Mouse (Mus musculus) Patski (cell line): ENCODE results near the gene Dok4. TPM values are rescaled to one million over a fixed set of nuclear protein-coding genes. Genes with fewer than 3 reads are reported as not detected.
A peak's percentile ranks its signal among the peaks of the same experiment; 100 is the strongest.

Experiments
- ATAC-seq: fragments of 100-300 bp; one replicate; pipeline ENCODE4 v1.8.0; 2021
- CTCF ChIA-PET: fragments of 350-600 bp; sonication (Branson Sonifier 250); formaldehyde crosslinking; loops from one replicate; lab custom pipeline; 2022; ENCODE audit warnings: inconsistent platforms; lab: Charles Lee
- POLR2A ChIA-PET: fragments of 350-600 bp; sonication (Branson Sonifier 250); formaldehyde crosslinking; loops from one replicate; lab custom pipeline; 2022; ENCODE audit warnings: antibody characterized with exemption, inconsistent platforms; lab: Charles Lee
- DNase-seq: peaks from one replicate; pipeline ENCODE4 v3.0.0-alpha.2; 2011; ENCODE audit warnings: low read depth, low spot score
- H3K27me3 ChIP-seq: fragments of 371-371 bp; one replicate; pipeline ENCODE4 v1.5.1; 2021
- CTCF ChIP-seq: fragments of 100-300 bp; IDR thresholded peaks from one replicate; pipeline ENCODE4 v1.5.1; 2021
- in situ Hi-C: fragments of 300-500 bp; cut with MboI; formaldehyde crosslinking; loops from 3 replicates; pipeline ENCODE4 v1.11.1; 2018; ENCODE audit warnings: low pct_unique_long_range_greater_than_20kb, mixed read lengths
- polyA plus RNA-seq: library from polyadenylated mRNA; unstranded; gene quantifications from one replicate; pipeline ENCODE4 v1.2.3, GENCODE M21; 2021

Gene Dok4
- polyA plus RNA-seq, 1 experiment from 2014 or later: 46.4 TPM

DNA sequence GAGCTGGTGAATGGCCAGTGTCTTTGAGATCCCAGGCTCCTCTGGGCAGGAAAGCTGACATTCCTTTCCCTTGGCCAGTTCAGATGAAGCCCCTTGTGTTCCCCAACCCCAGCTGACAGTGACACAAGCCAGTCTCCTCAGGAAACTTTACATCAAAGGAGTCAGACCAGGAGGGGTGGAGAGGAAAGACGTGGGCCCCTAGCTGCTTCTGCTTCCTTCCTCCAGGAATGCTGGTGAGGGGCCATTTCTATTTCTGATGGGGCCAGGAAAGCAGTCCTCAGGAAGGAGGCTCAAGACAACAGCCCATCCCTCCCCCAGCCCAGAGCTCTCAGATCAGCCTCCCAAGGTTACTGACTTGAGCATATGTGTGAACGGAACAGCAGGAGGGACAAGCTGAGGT, 16.8 kb upstream of the Dok4 start:
- in situ Hi-C loops: no loop called here
- no peaks in the 10 kb centered on the region for H3K27me3 ChIP-seq
- ATAC-seq (no peak), DNase-seq (no peak)
- no peak for TF ChIP-seq CTCF
- ChIA-PET POLR2A (no interaction called here), CTCF (no interaction called here)

DNA sequence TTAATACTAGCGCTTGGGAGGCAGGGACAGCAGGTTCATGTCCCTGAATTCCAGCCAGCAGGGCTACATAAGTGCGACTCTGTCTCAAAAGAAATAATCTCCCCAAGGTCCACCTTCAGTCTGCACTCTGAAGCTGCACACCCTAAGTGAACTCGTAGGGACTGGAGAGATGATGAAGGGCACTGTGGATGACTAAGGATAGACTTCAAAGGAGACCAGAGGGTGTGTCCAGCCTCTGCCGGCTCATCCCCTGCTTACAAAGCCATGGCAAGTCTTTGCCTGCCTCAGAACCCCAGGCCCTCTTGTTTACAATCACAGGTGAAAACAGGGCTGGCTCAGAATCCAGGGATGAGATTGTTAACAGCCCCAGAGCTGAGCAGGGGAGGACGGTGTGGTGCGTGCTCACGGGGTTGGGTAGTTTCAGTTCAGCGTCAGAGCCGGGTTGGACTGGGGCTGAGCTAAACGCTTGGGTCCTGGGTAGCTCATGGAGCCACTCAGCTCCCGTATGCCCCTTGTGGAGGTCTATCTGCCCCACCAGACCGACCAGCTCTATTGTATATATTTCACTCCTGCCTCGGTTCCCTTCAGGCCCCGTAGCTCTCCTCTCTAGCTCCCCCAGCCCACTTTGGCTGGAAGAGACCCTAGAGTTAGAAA, 12.4 kb upstream of the Dok4 start:
- CTCF ChIA-PET: interaction anchor here (1.0 to 2.1 kb wide), 3 partner anchors 10 to 15 kb away, joined by 3 to 5 read pairs (median 3); no protein-coding TSS in a partner anchor
- no peak for TF ChIP-seq CTCF

DNA sequence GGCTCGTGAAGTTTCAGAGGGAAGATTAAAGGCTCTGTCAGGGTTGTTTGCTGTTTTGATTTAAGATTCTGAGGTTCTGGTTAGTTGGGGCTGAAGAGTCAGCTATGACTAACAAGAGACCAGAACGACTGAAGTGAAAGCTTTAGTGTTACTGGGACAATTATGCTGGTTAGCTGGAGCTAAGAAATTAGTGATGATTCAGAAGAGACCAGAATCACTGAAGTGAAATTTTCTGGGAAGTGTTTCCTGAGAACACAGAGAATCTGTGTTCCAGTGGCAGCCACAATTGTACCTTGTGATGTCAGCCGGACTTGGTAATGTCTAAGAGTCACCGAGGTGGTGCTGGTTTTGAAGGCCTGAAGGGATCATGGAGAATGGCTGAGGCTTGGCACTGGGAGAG, 4.6 kb upstream of the Dok4 start:
- ATAC-seq (peak; percentile 58), DNase-seq (peak; percentile 78)
- CTCF ChIA-PET: interaction anchor here (1.0 to 1.1 kb wide), 5 partner anchors 17 to 35 kb away, joined by 3 to 4 read pairs (median 3); no protein-coding TSS in a partner anchor
- POLR2A ChIA-PET: interaction anchor here (0.7 to 0.9 kb wide), 2 partner anchors 14 to 25 kb away, joined by 3 read pairs; no protein-coding TSS in a partner anchor
- H3K27me3 ChIP-seq: no peaks in the 10 kb centered on the region
- TF ChIP-seq CTCF: no peak
- in situ Hi-C loops: no loop called here

More for the DNA sequence above, 12.4 kb upstream of the Dok4 start:
- in situ Hi-C loops: no loop called here
- POLR2A ChIA-PET: no interaction called here
- ATAC-seq (no peak), DNase-seq (no peak)
- H3K27me3 ChIP-seq: no peaks in the 10 kb centered on the region

DNA sequence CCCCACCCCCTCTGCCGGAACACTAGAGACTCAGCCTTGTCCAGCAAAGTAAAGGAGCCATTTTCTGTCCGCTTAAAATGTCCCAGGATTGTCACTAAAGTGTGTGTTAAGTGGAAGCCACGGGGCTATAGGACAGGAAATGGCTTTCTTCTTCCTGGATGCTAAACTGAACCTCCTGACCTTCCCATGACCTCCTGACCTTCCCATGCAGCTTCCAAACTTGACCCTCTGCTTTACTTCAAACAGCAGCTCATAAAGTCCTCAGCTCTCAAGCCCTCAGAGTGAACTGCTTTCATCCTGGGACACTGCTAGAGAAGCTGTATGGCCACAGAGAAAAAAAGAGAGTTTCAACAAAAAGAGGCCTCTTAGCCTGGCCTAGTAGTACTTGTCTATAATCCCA, 690 bp upstream of the Dok4 start:
- no peaks in the 10 kb centered on the region for H3K27me3 ChIP-seq
- POLR2A ChIA-PET: interaction anchor here (0.9 to 3.0 kb wide), 2 partner anchors 10 to 28 kb away, joined by 5 to 22 read pairs; no protein-coding TSS in a partner anchor
- no peak for DNase-seq
- no peak for TF ChIP-seq CTCF
- in situ Hi-C loops: no loop called here
- CTCF ChIA-PET: interaction anchor here (1.0 to 2.6 kb wide), 4 partner anchors 12 to 40 kb away, joined by 3 to 11 read pairs (median 3); no protein-coding TSS in a partner anchor
- no peak for ATAC-seq

DNA sequence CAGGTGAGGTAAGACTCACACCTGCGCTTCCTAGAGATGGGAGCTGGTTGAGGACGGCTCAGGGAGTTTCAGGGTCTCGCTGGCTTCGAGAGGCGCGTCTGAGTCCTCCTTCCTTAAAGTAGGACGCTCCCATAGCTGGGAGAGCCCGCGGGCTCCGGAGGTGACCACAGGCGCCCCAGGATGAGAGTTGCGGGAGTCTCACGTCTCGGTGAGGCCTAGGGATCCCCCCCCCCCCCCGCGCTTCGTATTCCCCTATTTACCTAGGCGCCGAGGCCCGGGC, 319 bp downstream of the Dok4 start:
- ChIA-PET CTCF (interaction anchor here (1.4 to 5.6 kb wide), 6 partner anchors 11 to 41 kb away, joined by 3 to 41 read pairs (median 8); no protein-coding TSS in a partner anchor), POLR2A (interaction anchor here (0.5 to 3.0 kb wide), 6 partner anchors 8 to 37 kb away, joined by 3 to 22 read pairs (median 4); no protein-coding TSS in a partner anchor)
- no peak for TF ChIP-seq CTCF
- no peak for DNase-seq
- ATAC-seq: peak; percentile 2
- in situ Hi-C loops: no loop called here
- H3K27me3 ChIP-seq: no peaks in the 10 kb centered on the region

DNA sequence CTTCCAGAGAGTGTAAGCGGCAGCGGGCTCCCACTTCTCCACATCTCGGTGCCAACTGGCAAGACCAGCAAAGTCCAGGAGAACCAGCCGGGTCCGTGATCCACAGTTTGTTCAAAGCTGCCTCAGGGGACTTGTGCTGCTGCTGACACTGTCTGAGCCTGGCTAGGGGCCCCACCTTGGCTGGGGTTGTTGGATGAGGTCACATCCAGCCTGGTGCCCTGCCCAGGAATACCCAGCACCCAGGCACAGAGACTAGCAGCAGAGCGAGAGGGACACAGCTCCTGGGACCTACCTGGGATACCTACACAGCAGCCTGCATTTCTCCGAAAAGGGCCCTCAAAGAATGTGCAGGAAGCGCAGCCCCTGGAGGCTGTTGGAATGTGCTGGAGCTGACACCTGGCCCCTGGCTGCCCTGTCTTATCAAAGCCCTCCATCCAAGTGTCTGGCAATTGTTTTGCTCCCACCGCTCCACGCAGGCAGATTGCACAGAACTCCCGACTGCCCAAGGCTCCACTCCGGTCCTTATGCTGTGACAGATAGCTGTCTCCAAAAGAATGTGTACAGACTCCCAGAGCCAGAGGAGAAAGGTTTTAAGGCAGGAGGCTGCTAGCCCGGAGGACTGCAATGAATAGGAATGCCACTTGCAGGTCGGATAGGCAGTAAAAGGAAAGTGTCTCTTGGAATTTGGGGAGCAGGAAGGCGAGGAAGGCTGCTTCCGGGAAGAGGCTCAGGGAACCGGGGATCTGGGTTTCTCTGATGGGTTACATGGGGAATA, 847 bp downstream of the Dok4 start:
- ChIA-PET CTCF (interaction anchor here (0.7 to 5.6 kb wide), 10 partner anchors 11 to 84 kb away, joined by 3 to 41 read pairs (median 4); no protein-coding TSS in a partner anchor), POLR2A (interaction anchor here (0.6 to 3.0 kb wide), 6 partner anchors 8 to 552 kb away, joined by 3 to 22 read pairs (median 4); no protein-coding TSS in a partner anchor)
- no peak for ATAC-seq
- TF ChIP-seq CTCF: no peak
- H3K27me3 ChIP-seq: no peaks in the 10 kb centered on the region
- DNase-seq: no peak
- in situ Hi-C loops: no loop called here

DNA sequence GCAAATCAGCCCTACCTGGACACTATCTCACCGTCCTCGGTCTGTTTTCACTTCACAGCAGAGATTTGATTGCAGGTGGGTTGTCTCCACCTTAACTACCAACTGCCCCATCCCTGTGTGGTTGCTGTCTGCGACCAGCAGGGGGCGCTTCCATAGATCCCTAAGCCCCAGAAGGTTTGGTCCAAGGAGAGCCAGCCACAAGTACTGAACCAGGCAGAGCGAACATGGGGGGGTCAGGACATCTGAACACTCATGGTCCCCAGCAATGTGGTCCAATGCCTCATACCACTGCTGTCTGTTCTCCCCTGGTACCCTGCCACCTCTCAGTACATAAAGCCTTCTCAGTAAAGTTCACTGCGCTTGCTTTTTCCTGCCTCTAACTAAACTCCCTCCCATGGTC, 1.8 kb downstream of the Dok4 start:
- CTCF ChIA-PET: interaction anchor here (0.7 to 5.6 kb wide), 10 partner anchors 10 to 85 kb away, joined by 3 to 41 read pairs (median 4); no protein-coding TSS in a partner anchor
- no peaks in the 10 kb centered on the region for H3K27me3 ChIP-seq
- POLR2A ChIA-PET: interaction anchor here (0.6 to 3.0 kb wide), 4 partner anchors 19 to 553 kb away, joined by 3 to 22 read pairs (median 8); no protein-coding TSS in a partner anchor
- TF ChIP-seq CTCF: no peak
- ATAC-seq: peak; percentile 24
- in situ Hi-C loops: loop anchor here (5.0 kb wide), 1 partner anchor 33 kb away; no protein-coding TSS in a partner anchor
- no peak for DNase-seq

DNA sequence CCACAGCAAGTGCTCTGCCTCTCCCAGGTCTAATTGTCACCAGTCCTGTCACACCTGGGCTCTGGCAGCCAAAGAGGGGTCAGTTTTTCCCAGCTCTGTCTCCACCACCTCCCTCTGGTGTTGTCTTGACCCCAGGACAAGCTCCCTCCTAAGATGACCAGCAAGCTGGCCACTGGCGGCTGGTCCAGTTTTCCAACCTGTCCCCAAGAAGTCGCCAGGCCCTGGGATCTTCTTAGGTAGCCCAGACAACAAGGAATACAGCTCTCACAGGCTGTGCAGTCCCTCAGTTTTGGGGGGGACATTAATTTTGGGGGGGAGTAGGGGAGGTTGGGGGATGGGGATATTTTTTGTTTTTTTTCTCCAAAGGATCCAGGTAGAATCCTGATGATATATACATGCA, 3.6 kb downstream of the Dok4 start:
- POLR2A ChIA-PET: interaction anchor here (0.7 to 0.9 kb wide), 2 partner anchors 9 to 39 kb away, joined by 3 read pairs; no protein-coding TSS in a partner anchor
- no peak for TF ChIP-seq CTCF
- DNase-seq (no peak), ATAC-seq (no peak)
- in situ Hi-C loops: loop anchor here (5.0 kb wide), 1 partner anchor 35 kb away; no protein-coding TSS in a partner anchor
- no peaks in the 10 kb centered on the region for H3K27me3 ChIP-seq
- CTCF ChIA-PET: interaction anchor here (1.1 to 5.6 kb wide), 5 partner anchors 8 to 169 kb away, joined by 3 to 41 read pairs (median 3); no protein-coding TSS in a partner anchor

DNA sequence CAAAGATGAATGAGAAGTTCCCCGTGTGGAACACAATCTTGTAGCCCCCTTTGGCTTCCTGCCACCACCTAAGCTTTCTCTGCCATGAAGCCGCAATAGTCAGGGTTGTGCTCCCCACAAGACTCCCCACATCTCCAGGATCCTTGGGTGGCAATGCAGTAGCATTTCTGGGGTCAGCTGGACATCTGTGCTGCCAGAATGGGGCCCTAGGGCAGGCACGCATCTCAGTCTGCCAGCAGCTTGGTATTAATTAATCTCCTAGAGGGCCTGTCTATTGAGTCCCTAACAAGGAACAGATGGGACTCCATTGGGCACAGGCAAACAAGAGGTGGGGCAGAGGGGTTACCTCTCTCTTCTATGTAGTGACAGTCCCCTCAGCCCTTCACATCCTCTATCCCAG, 4.0 kb downstream of the Dok4 start:
- CTCF ChIA-PET: interaction anchor here (1.1 to 5.6 kb wide), 5 partner anchors 8 to 168 kb away, joined by 3 to 41 read pairs (median 3); no protein-coding TSS in a partner anchor
- in situ Hi-C loops: loop anchor here (5.0 kb wide), 1 partner anchor 35 kb away; no protein-coding TSS in a partner anchor
- TF ChIP-seq CTCF: no peak
- H3K27me3 ChIP-seq: no peaks in the 10 kb centered on the region
- DNase-seq (no peak), ATAC-seq (no peak)
- POLR2A ChIA-PET: interaction anchor here (0.7 to 1.1 kb wide), 3 partner anchors 8 to 43 kb away, joined by 3 to 7 read pairs (median 3); no protein-coding TSS in a partner anchor
